Mouse (Mus musculus): ENCODE data around the gene Nras.

DNA sequence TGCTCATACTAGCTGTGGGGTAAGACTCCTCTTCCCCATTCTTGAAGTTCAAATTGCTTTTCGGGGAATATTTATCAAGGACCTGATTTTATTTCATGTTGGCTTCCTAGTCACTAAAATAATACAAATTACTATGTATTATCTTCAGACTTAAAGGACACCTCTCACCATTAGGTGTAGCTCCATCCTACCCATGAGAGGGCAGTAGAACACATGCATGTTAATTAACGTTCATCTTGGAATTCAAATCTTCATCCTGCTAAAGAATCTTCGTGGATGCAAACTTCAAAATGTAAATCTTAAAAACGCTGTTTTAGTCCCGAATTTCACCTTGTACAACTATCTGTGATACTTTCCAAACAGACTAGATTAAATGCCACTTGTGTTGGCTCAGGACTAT lies 43.1 kb downstream of the Nras start:
- TF ChIP-seq CTCF (IDR thresholded peaks at IDR 0.05; ENCODE audit: low read depth, low read length) (no peak), EP300 (IDR thresholded peaks at IDR 0.05; ENCODE audit: insufficient read depth, low read depth, low read length) (no peak)

Data from ES-Bruce4 (cell line).